Mouse (Mus musculus): Measurements from ENCODE around the gene Ergic1.
A peak's percentile ranks its signal among the peaks of the same experiment; 100 is the strongest.

Gene Ergic1

GRCm38 (mm10) chr17:26537722-26538471 is 23.4 kb upstream of the Ergic1 start:
- DNase-seq (ENCODE audit: low spot score in 2 of 2), result no peak

GRCm38 (mm10) chr17:26540083-26540482 is 21.2 kb upstream of the Ergic1 start:
- DNase-seq (ENCODE audit: low spot score in 2 of 2), result no peak

- DNase-seq (ENCODE audit: low spot score in 2 of 2), result no peak
These were observed 16.8 kb upstream of the Ergic1 start for GRCm38 (mm10) chr17:26544319-26544963.

GRCm38 (mm10) chr17:26547771-26548170 is 13.5 kb upstream of the Ergic1 start:
- DNase-seq (ENCODE audit: low spot score in 2 of 2), result no peak

- no peak for DNase-seq (ENCODE audit: low spot score in 2 of 2)
These were observed 12.7 kb upstream of the Ergic1 start for GRCm38 (mm10) chr17:26548566-26548965.

- DNase-seq (ENCODE audit: low spot score in 2 of 2), result no peak
These were observed 12.0 kb upstream of the Ergic1 start for GRCm38 (mm10) chr17:26549148-26549809.

GRCm38 (mm10) chr17:26551104-26551503 is 10.2 kb upstream of the Ergic1 start:
- DNase-seq (ENCODE audit: low spot score in 2 of 2), result no peak

- DNase-seq (ENCODE audit: low spot score in 2 of 2), result no peak
These were observed 8.3 kb upstream of the Ergic1 start for GRCm38 (mm10) chr17:26553033-26553432.

- DNase-seq (ENCODE audit: low spot score in 2 of 2), result no peak
These were observed 581 bp upstream of the Ergic1 start for GRCm38 (mm10) chr17:26560526-26561289.

- no peak for DNase-seq (ENCODE audit: low spot score in 2 of 2)
These were observed 427 bp downstream of the Ergic1 start, which contains the start of gene Dusp1 for GRCm38 (mm10) chr17:26561651-26562181. Dusp1 (minus strand) TSS chr17:26562128.

- no peak for DNase-seq (ENCODE audit: low spot score in 2 of 2)
These were observed 1.0 kb downstream of the Ergic1 start for GRCm38 (mm10) chr17:26562292-26562691.

GRCm38 (mm10) chr17:26563476-26563875 is 2.2 kb downstream of the Ergic1 start:
- no peak for DNase-seq (ENCODE audit: low spot score in 2 of 2)

GRCm38 (mm10) chr17:26564439-26564838 is 3.1 kb downstream of the Ergic1 start:
- peak in 1 of 2 experiments; percentile 45 for DNase-seq (ENCODE audit: low spot score in 2 of 2)

GRCm38 (mm10) chr17:26567142-26567817 is 6.0 kb downstream of the Ergic1 start:
- DNase-seq (ENCODE audit: low spot score in 2 of 2), result no peak

GRCm38 (mm10) chr17:26567818-26568173 is 6.5 kb downstream of the Ergic1 start:
- DNase-seq (ENCODE audit: low spot score in 2 of 2), result no peak

GRCm38 (mm10) chr17:26569594-26570350 is 8.5 kb downstream of the Ergic1 start:
- DNase-seq (ENCODE audit: low spot score in 2 of 2), result no peak

- no peak for DNase-seq (ENCODE audit: low spot score in 2 of 2)
These were observed 9.4 kb downstream of the Ergic1 start for GRCm38 (mm10) chr17:26570651-26571118.

GRCm38 (mm10) chr17:26571377-26571776 is 10.1 kb downstream of the Ergic1 start:
- DNase-seq (ENCODE audit: low spot score in 2 of 2), result peak in 1 of 2 experiments; percentile 81

GRCm38 (mm10) chr17:26572265-26572664 is 11.0 kb downstream of the Ergic1 start:
- DNase-seq (ENCODE audit: low spot score in 2 of 2), result no peak

- no peak for DNase-seq (ENCODE audit: low spot score in 2 of 2)
These were observed 12.8 kb downstream of the Ergic1 start for GRCm38 (mm10) chr17:26574118-26574517.

Data from urinary bladder, postnatal 36 days (tissue).